Mouse (Mus musculus): ENCODE measurements at regions not wholly inside any gene's neighbourhood (a gene's known extent, or its start where the extent isn't known, plus 50 kb on each side); places are given as distances from the start of the nearest gene placed in this dataset.
A peak's percentile ranks its signal among the peaks of the same experiment; 100 is the strongest.

- H3K4me1 ChIP-seq (ENCODE audit: control insufficient read depth, insufficient read depth, low read length), result no peaks in the 10 kb centered on the region
- no peaks in the 10 kb centered on the region for H3K36me3 ChIP-seq (ENCODE audit: control insufficient read depth, insufficient read depth, low read length)
- no peak for DNase-seq
- H3K4me3 ChIP-seq (ENCODE audit: insufficient read depth, low read depth, low read length), result no peak overlapping the region
- H3K27ac ChIP-seq (ENCODE audit: insufficient read depth, low read depth, low read length), result no peak overlapping the region
- no peaks in the 10 kb centered on the region for H3K27me3 ChIP-seq (replicated peaks; ENCODE audit: control insufficient read depth, insufficient read depth, low read length)
- 63% methylated on average over 11 of the region's 11 CpGs for WGBS
- TF ChIP-seq POLR2A (IDR thresholded peaks at IDR 0.05; ENCODE audit: low read depth, low read length) (no peak), CTCF (conservative IDR thresholded peaks at IDR 0.05; ENCODE audit: insufficient read depth, insufficient read length, low read depth, low read length) (no peak)
Observed at GRCm38 (mm10) chr9:61468897-61469509, 96.8 kb downstream of the Tle3 start.

GRCm38 (mm10) chr9:61468368-61468848 is 96.2 kb downstream of the Tle3 start:
- no peak for TF ChIP-seq CTCF (conservative IDR thresholded peaks at IDR 0.05; ENCODE audit: insufficient read depth, insufficient read length, low read depth, low read length)
- TF ChIP-seq POLR2A (IDR thresholded peaks at IDR 0.05; ENCODE audit: low read depth, low read length), result no peak
- Histone ChIP-seq H3K27ac (ENCODE audit: insufficient read depth, low read depth, low read length) (no peak overlapping the region), H3K4me3 (ENCODE audit: insufficient read depth, low read depth, low read length) (no peak overlapping the region), H3K4me1 (ENCODE audit: control insufficient read depth, insufficient read depth, low read length) (no peaks in the 10 kb centered on the region), H3K27me3 (replicated peaks; ENCODE audit: control insufficient read depth, insufficient read depth, low read length) (no peaks in the 10 kb centered on the region), H3K36me3 (ENCODE audit: control insufficient read depth, insufficient read depth, low read length) (no peaks in the 10 kb centered on the region)
- WGBS, result 39% methylated on average over 6 of the region's 6 CpGs
- peak; percentile 59 for DNase-seq
